Mouse (Mus musculus): ENCODE data around the gene Tmem214.

DNA sequence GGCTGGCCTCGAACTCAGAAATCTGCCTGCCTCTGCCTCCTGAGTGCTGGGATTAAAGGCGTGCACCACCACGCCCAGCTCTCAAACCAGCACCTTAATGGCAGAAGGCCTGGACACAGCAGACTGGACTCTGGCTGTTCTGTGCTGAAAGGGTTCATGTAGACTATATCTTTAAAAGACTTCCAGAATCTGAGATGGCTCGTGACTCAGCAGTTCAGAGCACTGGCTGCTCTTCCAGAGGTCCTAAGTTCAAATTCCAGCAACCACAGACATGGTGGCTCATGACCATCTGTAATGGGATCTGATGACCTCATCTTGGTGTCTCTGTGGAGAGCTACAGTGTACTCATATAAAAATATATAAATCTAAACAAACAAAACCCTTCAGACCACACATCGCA, 34.0 kb downstream of the Tmem214 start:
- no peak for TF ChIP-seq CTCF (IDR thresholded peaks at IDR 0.05; ENCODE audit: low read depth, low read length)
- TF ChIP-seq POLR2A (IDR thresholded peaks at IDR 0.05; ENCODE audit: insufficient read depth, low read length): no peak
- TF ChIP-seq EP300 (IDR thresholded peaks at IDR 0.05; ENCODE audit: insufficient read depth, low read depth, low read length): no peak
